Mouse (Mus musculus): Measurements from ENCODE around the gene Auts2. TPM values are rescaled to one million over a fixed set of nuclear protein-coding genes. Genes with fewer than 3 reads are reported as not detected.

The Auts2 gene
- polyA plus RNA-seq, 1 experiment: 0.01 TPM

DNA sequence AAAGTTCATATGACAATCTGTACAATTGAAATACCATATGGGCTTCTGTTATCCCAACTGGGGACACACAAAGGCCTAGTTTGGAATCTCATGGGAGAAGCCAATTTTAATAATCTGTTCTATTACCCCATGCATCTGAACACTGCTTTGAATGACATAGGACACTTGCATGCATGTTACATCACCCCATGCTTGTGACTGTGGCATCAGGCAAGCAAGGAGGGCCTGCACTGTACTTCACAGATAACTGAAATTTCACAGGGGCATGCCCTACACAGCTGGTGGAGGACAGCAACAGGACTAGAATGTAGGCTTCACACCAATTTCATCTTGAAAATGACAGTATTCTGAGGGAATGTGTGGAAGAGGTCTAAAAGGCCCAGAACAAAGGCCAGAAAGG lies 746.1 kb downstream of the Auts2 start:
- H3K36me3 ChIP-seq (ENCODE audit: control insufficient read depth): no peaks in the 10 kb centered on the region
- no peak overlapping the region for H3K4me3 ChIP-seq (replicated peaks)
- no peaks in the 10 kb centered on the region for H3K4me1 ChIP-seq (ENCODE audit: control insufficient read depth)
- no peaks in the 10 kb centered on the region for H3K27me3 ChIP-seq (ENCODE audit: control insufficient read depth)
- TF ChIP-seq TAL1 (IDR thresholded peaks at IDR 0.05; ENCODE audit: low read length) (no peak), GATA1 (IDR thresholded peaks at IDR 0.05; ENCODE audit: low read length) (no peak)
- H3K9me3 ChIP-seq (ENCODE audit: control insufficient read depth, low read length): no peaks in the 10 kb centered on the region

DNA sequence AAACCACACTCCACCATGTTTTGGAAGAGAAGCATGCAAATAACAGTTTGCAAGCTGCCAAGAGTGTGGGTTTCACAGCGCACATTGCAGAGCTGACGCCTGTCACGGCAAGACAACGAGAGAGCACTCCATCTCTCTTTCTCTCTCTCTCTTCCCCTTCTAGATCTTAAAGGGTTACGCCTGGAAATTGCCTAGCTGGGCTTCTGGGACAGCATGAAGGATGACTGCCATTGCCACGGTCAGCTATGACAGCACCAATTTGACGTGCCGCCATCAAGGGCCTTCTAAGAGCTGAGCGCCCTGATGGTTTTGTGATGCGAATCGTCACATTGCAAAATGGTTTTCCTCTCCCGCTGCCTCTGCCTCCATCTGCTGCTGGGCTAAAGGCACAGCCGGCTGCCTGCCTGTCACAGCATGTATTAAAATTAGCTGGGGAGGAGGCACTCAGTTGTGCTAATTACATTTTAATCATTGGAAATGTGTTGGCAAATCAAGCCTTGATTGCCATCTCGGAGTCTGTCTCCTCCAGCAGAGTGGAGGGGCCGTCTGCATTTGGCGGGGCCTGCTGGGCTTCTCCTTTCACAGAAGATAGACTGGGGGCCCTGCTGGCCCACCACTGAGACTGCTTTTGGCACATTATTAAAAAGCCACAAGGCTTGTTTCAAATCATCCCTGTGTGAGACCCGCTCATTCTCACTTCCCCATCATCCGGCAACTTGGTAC lies 748.6 kb downstream of the Auts2 start:
- Histone ChIP-seq H3K4me1 (ENCODE audit: control insufficient read depth) (no peaks in the 10 kb centered on the region), H3K4me3 (replicated peaks) (no peak overlapping the region), H3K9me3 (ENCODE audit: control insufficient read depth, low read length) (no peaks in the 10 kb centered on the region), H3K27me3 (ENCODE audit: control insufficient read depth) (no peaks in the 10 kb centered on the region), H3K36me3 (ENCODE audit: control insufficient read depth) (no peaks in the 10 kb centered on the region)
- TF ChIP-seq TAL1 (IDR thresholded peaks at IDR 0.05; ENCODE audit: low read length): no peak
- TF ChIP-seq GATA1 (IDR thresholded peaks at IDR 0.05; ENCODE audit: low read length): no peak

DNA sequence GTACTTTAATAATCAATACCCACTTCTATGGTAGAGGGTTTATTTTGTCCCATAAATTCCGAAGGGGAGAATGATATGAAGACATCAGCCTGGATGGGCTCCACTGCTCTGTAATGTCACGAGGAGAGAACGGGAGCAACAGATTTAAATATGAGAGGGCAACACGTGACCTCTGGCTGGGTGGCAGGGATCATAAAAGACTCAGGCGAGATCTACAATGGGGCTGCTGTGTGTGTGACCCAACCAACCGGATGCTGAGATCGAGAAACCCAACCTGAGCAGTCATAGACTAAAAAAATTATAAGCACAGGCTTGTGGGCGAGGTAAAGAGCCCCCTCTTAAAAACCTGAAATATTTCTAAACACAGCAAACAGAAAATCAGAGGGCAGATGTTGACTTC lies 753.5 kb downstream of the Auts2 start:
- no peaks in the 10 kb centered on the region for H3K9me3 ChIP-seq (ENCODE audit: control insufficient read depth, low read length)

DNA sequence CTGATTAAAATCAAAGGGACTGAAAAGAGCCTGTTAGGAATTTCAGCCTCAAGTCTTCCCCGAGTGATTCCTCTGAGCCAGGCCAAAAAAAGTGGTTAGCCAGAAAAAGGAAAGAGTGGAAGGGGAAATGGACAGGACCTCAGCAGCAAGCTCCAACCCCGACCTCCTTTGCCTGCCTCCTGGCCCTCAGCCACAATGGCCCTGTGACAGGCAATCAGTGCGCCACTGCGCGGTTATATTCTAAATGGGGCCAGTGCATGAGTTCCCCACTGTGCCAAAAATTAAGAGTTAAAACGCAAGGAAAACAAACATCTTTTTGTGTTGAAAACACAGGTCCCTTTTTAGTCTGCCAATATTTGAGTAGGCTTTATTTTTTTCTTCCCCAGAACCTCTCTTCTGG lies 755.1 kb downstream of the Auts2 start:
- Histone ChIP-seq H3K4me1 (ENCODE audit: control insufficient read depth) (no peaks in the 10 kb centered on the region), H3K36me3 (ENCODE audit: control insufficient read depth) (no peaks in the 10 kb centered on the region), H3K9me3 (ENCODE audit: control insufficient read depth, low read length) (no peaks in the 10 kb centered on the region), H3K27me3 (ENCODE audit: control insufficient read depth) (no peaks in the 10 kb centered on the region), H3K4me3 (replicated peaks) (no peak overlapping the region)
- TF ChIP-seq GATA1 (IDR thresholded peaks at IDR 0.05; ENCODE audit: low read length) (no peak), TAL1 (IDR thresholded peaks at IDR 0.05; ENCODE audit: low read length) (no peak)

More for the DNA sequence above, 753.5 kb downstream of the Auts2 start:
- no peak overlapping the region for H3K4me3 ChIP-seq (replicated peaks)
- H3K4me1 ChIP-seq (ENCODE audit: control insufficient read depth): no peaks in the 10 kb centered on the region
- no peak for TF ChIP-seq GATA1 (IDR thresholded peaks at IDR 0.05; ENCODE audit: low read length)
- TF ChIP-seq TAL1 (IDR thresholded peaks at IDR 0.05; ENCODE audit: low read length): no peak
- no peaks in the 10 kb centered on the region for H3K36me3 ChIP-seq (ENCODE audit: control insufficient read depth)
- H3K27me3 ChIP-seq (ENCODE audit: control insufficient read depth): no peaks in the 10 kb centered on the region

DNA sequence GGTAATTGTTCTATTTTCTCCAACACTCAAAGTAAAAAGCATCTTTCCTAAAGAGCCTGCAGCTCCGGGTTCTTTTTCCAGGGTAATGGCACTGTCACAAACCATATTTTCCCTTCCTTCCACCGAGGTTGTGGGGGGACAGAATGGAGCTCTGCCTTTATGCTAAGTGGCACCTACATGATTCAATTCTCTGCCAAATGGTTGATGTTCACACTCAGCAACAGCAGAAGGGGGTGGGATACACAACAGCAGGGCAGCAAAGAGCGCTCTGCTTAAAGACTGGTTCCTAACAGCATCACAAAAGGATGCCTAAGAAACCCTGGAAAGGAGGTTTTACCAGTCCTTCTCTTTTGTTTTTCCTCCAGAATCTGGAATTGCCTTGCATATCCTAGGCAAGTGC lies 759.9 kb downstream of the Auts2 start:
- no peaks in the 10 kb centered on the region for H3K4me1 ChIP-seq (ENCODE audit: control insufficient read depth)
- no peaks in the 10 kb centered on the region for H3K9me3 ChIP-seq (ENCODE audit: control insufficient read depth, low read length)
- no peak overlapping the region for H3K4me3 ChIP-seq (replicated peaks)
- H3K27me3 ChIP-seq (ENCODE audit: control insufficient read depth): no peaks in the 10 kb centered on the region
- no peaks in the 10 kb centered on the region for H3K36me3 ChIP-seq (ENCODE audit: control insufficient read depth)
- TF ChIP-seq TAL1 (IDR thresholded peaks at IDR 0.05; ENCODE audit: low read length) (no peak), GATA1 (IDR thresholded peaks at IDR 0.05; ENCODE audit: low read length) (no peak)

DNA sequence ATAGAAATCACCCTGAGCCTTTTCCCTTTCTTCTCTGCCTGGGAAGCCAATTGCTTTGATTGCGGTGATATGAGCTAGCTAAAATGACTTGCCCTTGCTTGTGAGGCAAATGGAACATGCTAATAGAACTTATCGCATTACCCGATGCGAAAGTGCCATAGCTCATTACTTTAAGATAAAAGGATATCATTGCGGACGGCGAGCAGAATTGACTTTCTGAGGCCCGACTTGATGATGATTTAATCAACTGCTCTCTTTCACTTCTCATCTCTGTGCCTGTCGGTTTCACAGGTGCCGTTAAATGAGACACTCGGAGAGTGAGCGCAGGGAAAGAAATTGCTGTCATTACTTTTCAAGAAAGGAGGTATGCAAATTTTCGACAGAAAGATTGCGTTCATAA lies 762.1 kb downstream of the Auts2 start:
- no peaks in the 10 kb centered on the region for H3K27me3 ChIP-seq (ENCODE audit: control insufficient read depth)
- no peaks in the 10 kb centered on the region for H3K36me3 ChIP-seq (ENCODE audit: control insufficient read depth)
- H3K4me1 ChIP-seq (ENCODE audit: control insufficient read depth): no peaks in the 10 kb centered on the region
- H3K4me3 ChIP-seq (replicated peaks): no peak overlapping the region
- TF ChIP-seq TAL1 (IDR thresholded peaks at IDR 0.05; ENCODE audit: low read length) (no peak), GATA1 (IDR thresholded peaks at IDR 0.05; ENCODE audit: low read length) (no peak)
- no peaks in the 10 kb centered on the region for H3K9me3 ChIP-seq (ENCODE audit: control insufficient read depth, low read length)

DNA sequence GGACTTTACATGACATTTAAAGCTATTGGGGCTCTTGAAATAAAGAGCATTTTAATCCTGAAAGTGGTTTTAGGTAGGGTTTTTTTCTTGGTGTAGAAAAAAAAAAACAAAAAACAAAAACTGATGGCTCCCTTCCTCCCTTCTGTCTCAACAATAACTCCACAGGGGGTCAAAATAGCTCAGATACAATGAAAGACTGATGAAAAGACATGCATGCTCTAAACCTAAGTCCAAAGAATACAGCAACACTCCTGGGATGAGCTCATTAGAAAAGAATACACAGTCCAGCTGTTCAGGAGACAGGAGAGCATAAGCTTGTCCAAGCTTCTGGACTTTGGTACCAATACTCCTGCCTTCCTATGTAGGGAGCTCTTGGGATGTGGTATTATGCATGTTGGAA lies 764.0 kb downstream of the Auts2 start:
- H3K4me3 ChIP-seq (replicated peaks): no peak overlapping the region
- no peaks in the 10 kb centered on the region for H3K36me3 ChIP-seq (ENCODE audit: control insufficient read depth)
- H3K27me3 ChIP-seq (ENCODE audit: control insufficient read depth): no peaks in the 10 kb centered on the region
- H3K9me3 ChIP-seq (ENCODE audit: control insufficient read depth, low read length): no peaks in the 10 kb centered on the region
- no peaks in the 10 kb centered on the region for H3K4me1 ChIP-seq (ENCODE audit: control insufficient read depth)
- TF ChIP-seq TAL1 (IDR thresholded peaks at IDR 0.05; ENCODE audit: low read length) (no peak), GATA1 (IDR thresholded peaks at IDR 0.05; ENCODE audit: low read length) (no peak)

DNA sequence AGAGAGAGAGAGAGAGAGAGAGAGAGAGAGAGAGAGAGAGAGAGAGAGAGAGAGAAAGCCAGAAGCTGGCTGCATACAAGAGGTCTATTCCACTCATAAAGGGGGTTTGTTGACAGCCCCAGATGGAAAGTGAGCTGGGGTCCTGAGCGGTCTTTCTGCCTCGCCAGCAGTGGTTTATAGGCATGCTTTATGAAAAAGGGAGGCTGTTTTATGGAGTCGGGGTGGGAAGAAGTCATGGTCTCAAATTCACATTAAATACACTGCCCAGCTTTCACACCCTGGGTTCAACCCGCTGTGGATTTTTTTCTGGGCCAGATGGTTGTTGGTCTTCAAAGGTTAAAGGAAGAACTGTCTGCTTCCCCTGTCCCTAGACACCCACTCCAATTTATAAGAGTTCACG lies 767.5 kb downstream of the Auts2 start:
- Histone ChIP-seq H3K27me3 (ENCODE audit: control insufficient read depth) (no peaks in the 10 kb centered on the region), H3K9me3 (ENCODE audit: control insufficient read depth, low read length) (no peaks in the 10 kb centered on the region), H3K36me3 (ENCODE audit: control insufficient read depth) (no peaks in the 10 kb centered on the region)

DNA sequence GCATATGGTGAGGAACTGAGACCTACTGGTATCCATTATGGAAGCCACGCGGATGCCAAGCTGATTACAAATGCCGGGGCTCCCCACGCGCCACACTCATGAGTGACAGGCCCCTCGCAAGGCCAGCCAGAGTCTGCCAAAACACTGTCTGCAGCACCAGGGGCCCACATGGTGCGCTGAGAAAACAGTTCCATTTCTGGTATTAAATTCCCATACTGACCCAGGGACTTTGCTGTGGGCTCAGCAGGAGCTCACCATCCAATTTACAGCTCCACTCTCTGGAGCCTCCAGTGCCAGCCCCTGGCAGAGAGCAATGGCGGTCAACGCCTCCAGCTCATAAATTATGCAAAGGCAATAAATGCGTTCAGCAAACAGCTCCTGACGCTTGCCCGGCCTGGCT lies 767.9 kb downstream of the Auts2 start:
- no peaks in the 10 kb centered on the region for H3K9me3 ChIP-seq (ENCODE audit: control insufficient read depth, low read length)

More for the DNA sequence above, 767.5 kb downstream of the Auts2 start:
- Histone ChIP-seq H3K4me3 (replicated peaks) (no peak overlapping the region), H3K4me1 (ENCODE audit: control insufficient read depth) (no peaks in the 10 kb centered on the region)
- no peak for TF ChIP-seq GATA1 (IDR thresholded peaks at IDR 0.05; ENCODE audit: low read length)

DNA sequence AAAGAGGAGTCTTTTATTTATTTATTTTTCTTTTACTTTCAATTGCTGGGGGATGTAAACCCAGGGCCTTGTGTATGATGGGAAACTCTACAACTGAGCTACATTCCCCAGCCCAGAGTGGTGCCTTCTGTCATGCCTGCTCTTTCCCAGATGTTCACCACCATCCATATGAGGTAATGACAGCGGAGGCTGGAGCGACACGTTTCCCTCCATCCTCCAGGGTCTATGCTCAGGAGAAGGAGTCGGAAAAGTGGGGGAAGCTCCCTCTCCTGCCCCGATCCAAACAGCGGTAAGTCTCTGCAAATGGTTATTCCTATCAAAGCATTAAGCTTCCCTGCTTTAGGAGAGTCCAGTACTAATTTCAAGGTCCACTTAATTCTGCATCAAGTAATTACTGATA lies 768.4 kb downstream of the Auts2 start:
- Histone ChIP-seq H3K9me3 (ENCODE audit: control insufficient read depth, low read length) (no peaks in the 10 kb centered on the region), H3K4me3 (replicated peaks) (no peak overlapping the region), H3K4me1 (ENCODE audit: control insufficient read depth) (no peaks in the 10 kb centered on the region), H3K27me3 (ENCODE audit: control insufficient read depth) (no peaks in the 10 kb centered on the region), H3K36me3 (ENCODE audit: control insufficient read depth) (no peaks in the 10 kb centered on the region)
- TF ChIP-seq TAL1 (IDR thresholded peaks at IDR 0.05; ENCODE audit: low read length) (no peak), GATA1 (IDR thresholded peaks at IDR 0.05; ENCODE audit: low read length) (no peak)

More for the DNA sequence above, 767.9 kb downstream of the Auts2 start:
- no peak overlapping the region for H3K4me3 ChIP-seq (replicated peaks)
- H3K4me1 ChIP-seq (ENCODE audit: control insufficient read depth): no peaks in the 10 kb centered on the region
- no peaks in the 10 kb centered on the region for H3K27me3 ChIP-seq (ENCODE audit: control insufficient read depth)
- TF ChIP-seq TAL1 (IDR thresholded peaks at IDR 0.05; ENCODE audit: low read length) (no peak), GATA1 (IDR thresholded peaks at IDR 0.05; ENCODE audit: low read length) (no peak)
- H3K36me3 ChIP-seq (ENCODE audit: control insufficient read depth): no peaks in the 10 kb centered on the region
